Mouse (Mus musculus): ENCODE results near the gene Slc35a1. TPM values are rescaled to one million over a fixed set of nuclear protein-coding genes. Genes with fewer than 3 reads are reported as not detected.
A peak's percentile ranks its signal among the peaks of the same experiment; 100 is the strongest.

The Slc35a1 gene
- total RNA-seq, 2 experiments from 2014 or later = 2.3 to 3.8 TPM

GRCm38 (mm10) chr4:34659012-34659411 lies 28.2 kb downstream of the Slc35a1 start:
- no peak for ATAC-seq (replicated peaks; ENCODE audit: low FRiP score, poor library complexity, severe bottlenecking)

GRCm38 (mm10) chr4:34656101-34656500 lies 31.1 kb downstream of the Slc35a1 start:
- no peak for ATAC-seq (replicated peaks; ENCODE audit: low FRiP score, poor library complexity, severe bottlenecking)

GRCm38 (mm10) chr4:34653179-34653578 lies 34.1 kb downstream of the Slc35a1 start:
- no peak for ATAC-seq (replicated peaks; ENCODE audit: low FRiP score, poor library complexity, severe bottlenecking)

- no peak for ATAC-seq (replicated peaks; ENCODE audit: low FRiP score, poor library complexity, severe bottlenecking)
Observed at GRCm38 (mm10) chr4:34644779-34645178, 42.5 kb downstream of the Slc35a1 start.

GRCm38 (mm10) chr4:34640731-34641130 lies 46.5 kb downstream of the Slc35a1 start:
- no peak for ATAC-seq (replicated peaks; ENCODE audit: low FRiP score, poor library complexity, severe bottlenecking)

- no peak for ATAC-seq (replicated peaks; ENCODE audit: low FRiP score, poor library complexity, severe bottlenecking)
Observed at GRCm38 (mm10) chr4:34639745-34640364, 47.4 kb downstream of the Slc35a1 start.

GRCm38 (mm10) chr4:34637851-34638250 lies 49.4 kb downstream of the Slc35a1 start:
- ATAC-seq (replicated peaks; ENCODE audit: low FRiP score, poor library complexity, severe bottlenecking) = no peak

- no peak for ATAC-seq (replicated peaks; ENCODE audit: low FRiP score, poor library complexity, severe bottlenecking)
Observed at GRCm38 (mm10) chr4:34637386-34637785, 49.9 kb downstream of the Slc35a1 start.

- no peak for ATAC-seq (replicated peaks; ENCODE audit: low FRiP score, poor library complexity, severe bottlenecking)
Observed at GRCm38 (mm10) chr4:34636036-34636435, 51.2 kb downstream of the Slc35a1 start.

- ATAC-seq (replicated peaks; ENCODE audit: low FRiP score, poor library complexity, severe bottlenecking) = no peak
Observed at GRCm38 (mm10) chr4:34634129-34634528, 53.1 kb downstream of the Slc35a1 start.

- no peak for ATAC-seq (replicated peaks; ENCODE audit: low FRiP score, poor library complexity, severe bottlenecking)
Observed at GRCm38 (mm10) chr4:34629956-34630355, 57.3 kb downstream of the Slc35a1 start.

GRCm38 (mm10) chr4:34626401-34626800 lies 60.8 kb downstream of the Slc35a1 start:
- ATAC-seq (replicated peaks; ENCODE audit: low FRiP score, poor library complexity, severe bottlenecking) = no peak

- ATAC-seq (replicated peaks; ENCODE audit: low FRiP score, poor library complexity, severe bottlenecking) = no peak
Observed at GRCm38 (mm10) chr4:34625556-34625955, 61.7 kb downstream of the Slc35a1 start.

GRCm38 (mm10) chr4:34616146-34616545 lies 71.1 kb downstream of the Slc35a1 start:
- no peak for ATAC-seq (replicated peaks; ENCODE audit: low FRiP score, poor library complexity, severe bottlenecking)

- ATAC-seq (replicated peaks; ENCODE audit: low FRiP score, poor library complexity, severe bottlenecking) = no peak
Observed at GRCm38 (mm10) chr4:34615303-34615702, 71.9 kb downstream of the Slc35a1 start.

GRCm38 (mm10) chr4:34614630-34615094 lies 72.6 kb downstream of the Slc35a1 start, which contains the start of the genes Orc3 and Rars2:
Gene Orc3, minus strand, starts transcription at chr4:34614944.
Gene Rars2, plus strand, starts transcription at chr4:34614957.
- peak; percentile 100 for ATAC-seq (replicated peaks; ENCODE audit: low FRiP score, poor library complexity, severe bottlenecking)

- ATAC-seq (replicated peaks; ENCODE audit: low FRiP score, poor library complexity, severe bottlenecking) = no peak
Observed at GRCm38 (mm10) chr4:34613571-34614145, 73.6 kb downstream of the Slc35a1 start.

Other genes starting within 250 kb of the Slc35a1 start
- 47.1 and 80.7 TPM in 2 replicates for gene Akirin2, start 136.5 kb downstream of the Slc35a1 start, total RNA-seq (2015; ENCODE audit: low replicate concordance)
- 84.6 and 95.6 TPM in 2 replicates for gene Akirin2, start 136.5 kb downstream of the Slc35a1 start, total RNA-seq (2017; ENCODE audit: low replicate concordance)
- gene Orc3, start 72.5 kb downstream of the Slc35a1 start, total RNA-seq (2015; ENCODE audit: low replicate concordance) = 23.8 and 25.7 TPM in 2 replicates
- gene Orc3, start 72.5 kb downstream of the Slc35a1 start, total RNA-seq (2017; ENCODE audit: low replicate concordance) = 25.9 and 27.4 TPM in 2 replicates
- 9.2 and 10.0 TPM in 2 replicates for gene Rars2, start 72.5 kb downstream of the Slc35a1 start, total RNA-seq (2015; ENCODE audit: low replicate concordance)
- gene Rars2, start 72.5 kb downstream of the Slc35a1 start, total RNA-seq (2017; ENCODE audit: low replicate concordance) = 5.4 and 7.3 TPM in 2 replicates
- not detected in 2 replicates for gene Cfap206, start 42.8 kb upstream of the Slc35a1 start, total RNA-seq (2015; ENCODE audit: low replicate concordance)
- not detected in 2 replicates for gene Cfap206, start 42.8 kb upstream of the Slc35a1 start, total RNA-seq (2017; ENCODE audit: low replicate concordance)
- gene Gm136, start 68.8 kb upstream of the Slc35a1 start, total RNA-seq (2015; ENCODE audit: low replicate concordance) = not detected in 2 replicates
- gene Gm136, start 68.8 kb upstream of the Slc35a1 start, total RNA-seq (2017; ENCODE audit: low replicate concordance) = not detected in 2 replicates
- gene Smim8, start 91.0 kb upstream of the Slc35a1 start, total RNA-seq (2015; ENCODE audit: low replicate concordance) = 15.8 and 16.1 TPM in 2 replicates
- 28.5 and 29.4 TPM in 2 replicates for gene Smim8, start 91.0 kb upstream of the Slc35a1 start, total RNA-seq (2017; ENCODE audit: low replicate concordance)
- 9.2 and 10.4 TPM in 2 replicates for gene Zfp292, start 195.5 kb upstream of the Slc35a1 start, total RNA-seq (2015; ENCODE audit: low replicate concordance)
- 6.4 and 7.8 TPM in 2 replicates for gene Zfp292, start 195.5 kb upstream of the Slc35a1 start, total RNA-seq (2017; ENCODE audit: low replicate concordance)
- not detected in 2 replicates for gene Cga, start 206.3 kb upstream of the Slc35a1 start, total RNA-seq (2015; ENCODE audit: low replicate concordance)
- not detected in 2 replicates for gene Cga, start 206.3 kb upstream of the Slc35a1 start, total RNA-seq (2017; ENCODE audit: low replicate concordance)

Measured in erythroblast, adult 5-6 weeks (primary cell).